Mouse (Mus musculus) CH12.LX (cell line): ENCODE results near the gene Dexi.

Experiments
- BHLHE40 ChIP-seq: IDR thresholded peaks from 2 replicates; pipeline ENCODE4 v1.6.1; 2011; ENCODE audit warnings: mild to moderate bottlenecking, low read depth, low read length, improper control_type of control experiment
- CHD1 ChIP-seq: IDR thresholded peaks from 2 replicates; pipeline ENCODE4 v1.6.1; 2012; ENCODE audit warnings: low read depth, low read length, improper control_type of control experiment, inconsistent platforms
- CHD2 ChIP-seq: IDR thresholded peaks from 2 replicates; pipeline ENCODE4 v1.6.1; 2011; ENCODE audit warnings: low read length, improper control_type of control experiment
- CTCF ChIP-seq, 2 experiments: IDR thresholded peaks in 1 of 2; conservative IDR thresholded peaks in 1 of 2; 2 replicates each; pipeline ENCODE4 v1.5.1; 2011 to 2012; ENCODE audit warnings: low read depth in 2 of 2, low read length in 2 of 2, improper control_type of control experiment in 1 of 2, inconsistent platforms in 1 of 2, mild to moderate bottlenecking in 1 of 2, moderate library complexity in 1 of 2
- EP300 ChIP-seq: IDR thresholded peaks from 2 replicates; pipeline ENCODE4 v1.6.1; 2011; ENCODE audit warnings: low read length, improper control_type of control experiment
- ETS1 ChIP-seq: conservative IDR thresholded peaks from 2 replicates; pipeline ENCODE4 v1.6.1; 2012; ENCODE audit warnings: low read depth, mild to moderate bottlenecking, inconsistent platforms, low read length, improper control_type of control experiment, moderate library complexity
- JUN ChIP-seq: IDR thresholded peaks from 2 replicates; pipeline ENCODE4 v1.6.1; 2011; ENCODE audit warnings: low read depth, mild to moderate bottlenecking, low read length, improper control_type of control experiment, moderate library complexity; ENCODE audit not compliant: insufficient read depth
- MAX ChIP-seq: IDR thresholded peaks from 2 replicates; pipeline ENCODE4 v1.6.1; 2011; ENCODE audit warnings: low read length, improper control_type of control experiment
- MEF2A ChIP-seq: IDR thresholded peaks from 2 replicates; pipeline ENCODE4 v1.6.1; 2014; ENCODE audit warnings: low read depth, mild to moderate bottlenecking, inconsistent platforms, low read length, improper control_type of control experiment, borderline replicate concordance
- PAX5 ChIP-seq: IDR thresholded peaks from 2 replicates; pipeline ENCODE4 v1.6.1; 2012; ENCODE audit warnings: low read length, inconsistent platforms, mixed read lengths
- POLR2A ChIP-seq: IDR thresholded peaks from 2 replicates; pipeline ENCODE4 v1.6.1; 2011; ENCODE audit warnings: low read depth, mild to moderate bottlenecking, improper control_type of control experiment, low read length
- TCF12 ChIP-seq: IDR thresholded peaks from 2 replicates; pipeline ENCODE4 v1.6.1; 2014; ENCODE audit warnings: low read depth, mild to moderate bottlenecking, inconsistent platforms, low read length, improper control_type of control experiment
- ZC3H11A ChIP-seq: IDR thresholded peaks from 2 replicates; pipeline ENCODE4 v1.6.1; 2012; ENCODE audit warnings: low read depth, mild to moderate bottlenecking, inconsistent platforms, low read length, improper control_type of control experiment

DNA sequence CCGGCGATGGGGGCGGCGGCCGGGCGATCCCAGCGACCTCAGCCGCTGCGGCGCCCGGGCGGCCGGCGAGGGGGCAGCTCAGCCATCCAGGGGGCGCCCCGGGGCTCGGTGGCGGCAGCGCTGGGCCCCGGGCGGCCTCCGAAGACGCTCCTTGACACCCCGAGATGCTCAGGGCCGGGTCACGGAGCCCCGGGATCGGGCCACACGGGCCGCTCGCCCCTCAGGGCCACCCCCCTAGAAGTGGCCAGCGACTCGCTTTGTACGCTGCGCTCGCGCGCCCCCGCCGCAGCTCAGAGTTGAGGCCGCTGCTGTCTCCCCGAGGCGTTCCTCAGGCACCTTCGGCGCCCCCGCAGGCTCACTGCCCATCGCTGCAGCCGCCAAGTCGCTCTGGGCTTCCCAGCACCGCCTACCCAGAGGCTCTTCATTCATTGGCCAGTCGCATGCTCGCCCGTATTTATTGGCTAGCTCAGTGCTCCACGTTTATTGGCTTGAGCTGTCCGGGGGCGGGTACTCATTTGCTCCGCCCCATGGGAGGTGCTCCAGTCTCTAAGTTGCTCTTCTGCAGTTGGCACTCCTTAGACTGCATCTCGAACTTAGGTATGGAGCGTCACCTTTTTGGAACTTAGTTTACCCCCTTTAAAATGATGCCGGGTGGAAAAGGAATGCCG is at the start of gene Dexi:
- TF ChIP-seq CTCF (conservative IDR thresholded peaks at IDR 0.05 in 1 of 2, IDR thresholded peaks at IDR 0.05 in 1 of 2; ENCODE audit: low read depth in 2 of 2, low read length in 2 of 2) (peak in 1 of 2 experiments; percentile 31; a peak in 2 of 4 replicates), POLR2A (peak; percentile 99), MAX (peak; percentile 40; the same call in 1 of the 2 replicates), PAX5 (no peak), CHD2 (peak; percentile 73), EP300 (no peak), MEF2A (no peak), BHLHE40 (no peak), ZC3H11A (no peak), ETS1 (no peak), CHD1 (no peak), TCF12 (peak; percentile 96), JUN (no peak)
